Mouse (Mus musculus): Measurements from ENCODE around the gene Samsn1.

Gene Samsn1

GRCm38 (mm10) chr16:75906790-75907189, 115.3 kb downstream of the Samsn1 start:
- TF ChIP-seq GATA4 (IDR thresholded peaks at IDR 0.05; ENCODE audit: insufficient replicate concordance, low read length): no peak

GRCm38 (mm10) chr16:75906260-75906659, 115.8 kb downstream of the Samsn1 start:
- TF ChIP-seq GATA4 (IDR thresholded peaks at IDR 0.05; ENCODE audit: insufficient replicate concordance, low read length): no peak

GRCm38 (mm10) chr16:75905324-75905723, 116.8 kb downstream of the Samsn1 start:
- no peak for TF ChIP-seq GATA4 (IDR thresholded peaks at IDR 0.05; ENCODE audit: insufficient replicate concordance, low read length)

GRCm38 (mm10) chr16:75904072-75904471, 118.0 kb downstream of the Samsn1 start:
- TF ChIP-seq GATA4 (IDR thresholded peaks at IDR 0.05; ENCODE audit: insufficient replicate concordance, low read length): no peak

GRCm38 (mm10) chr16:75903028-75903427, 119.1 kb downstream of the Samsn1 start:
- no peak for TF ChIP-seq GATA4 (IDR thresholded peaks at IDR 0.05; ENCODE audit: insufficient replicate concordance, low read length)

- no peak for TF ChIP-seq GATA4 (IDR thresholded peaks at IDR 0.05; ENCODE audit: insufficient replicate concordance, low read length)
These were observed 122.0 kb downstream of the Samsn1 start for GRCm38 (mm10) chr16:75899885-75900620.

GRCm38 (mm10) chr16:75897828-75898367, 124.2 kb downstream of the Samsn1 start:
- TF ChIP-seq GATA4 (IDR thresholded peaks at IDR 0.05; ENCODE audit: insufficient replicate concordance, low read length): no peak

GRCm38 (mm10) chr16:75894263-75894901, 127.7 kb downstream of the Samsn1 start:
- no peak for TF ChIP-seq GATA4 (IDR thresholded peaks at IDR 0.05; ENCODE audit: insufficient replicate concordance, low read length)

GRCm38 (mm10) chr16:75893470-75893869, 128.6 kb downstream of the Samsn1 start:
- TF ChIP-seq GATA4 (IDR thresholded peaks at IDR 0.05; ENCODE audit: insufficient replicate concordance, low read length): no peak

GRCm38 (mm10) chr16:75889081-75889646, 132.9 kb downstream of the Samsn1 start:
- TF ChIP-seq GATA4 (IDR thresholded peaks at IDR 0.05; ENCODE audit: insufficient replicate concordance, low read length): no peak

GRCm38 (mm10) chr16:75887203-75887602, 134.9 kb downstream of the Samsn1 start:
- TF ChIP-seq GATA4 (IDR thresholded peaks at IDR 0.05; ENCODE audit: insufficient replicate concordance, low read length): no peak

GRCm38 (mm10) chr16:75878885-75879284, 143.2 kb downstream of the Samsn1 start:
- TF ChIP-seq GATA4 (IDR thresholded peaks at IDR 0.05; ENCODE audit: insufficient replicate concordance, low read length): no peak

- TF ChIP-seq GATA4 (IDR thresholded peaks at IDR 0.05; ENCODE audit: insufficient replicate concordance, low read length): no peak
These were observed 144.9 kb downstream of the Samsn1 start for GRCm38 (mm10) chr16:75877170-75877569.

GRCm38 (mm10) chr16:75875896-75876295, 146.2 kb downstream of the Samsn1 start:
- no peak for TF ChIP-seq GATA4 (IDR thresholded peaks at IDR 0.05; ENCODE audit: insufficient replicate concordance, low read length)

GRCm38 (mm10) chr16:75874508-75874907, 147.6 kb downstream of the Samsn1 start:
- no peak for TF ChIP-seq GATA4 (IDR thresholded peaks at IDR 0.05; ENCODE audit: insufficient replicate concordance, low read length)

GRCm38 (mm10) chr16:75872241-75872640, 149.8 kb downstream of the Samsn1 start:
- no peak for TF ChIP-seq GATA4 (IDR thresholded peaks at IDR 0.05; ENCODE audit: insufficient replicate concordance, low read length)

Data from liver, adult (tissue).